20 mouse cellular contexts compared by ENCODE assay signal in the genomic region with DNA sequence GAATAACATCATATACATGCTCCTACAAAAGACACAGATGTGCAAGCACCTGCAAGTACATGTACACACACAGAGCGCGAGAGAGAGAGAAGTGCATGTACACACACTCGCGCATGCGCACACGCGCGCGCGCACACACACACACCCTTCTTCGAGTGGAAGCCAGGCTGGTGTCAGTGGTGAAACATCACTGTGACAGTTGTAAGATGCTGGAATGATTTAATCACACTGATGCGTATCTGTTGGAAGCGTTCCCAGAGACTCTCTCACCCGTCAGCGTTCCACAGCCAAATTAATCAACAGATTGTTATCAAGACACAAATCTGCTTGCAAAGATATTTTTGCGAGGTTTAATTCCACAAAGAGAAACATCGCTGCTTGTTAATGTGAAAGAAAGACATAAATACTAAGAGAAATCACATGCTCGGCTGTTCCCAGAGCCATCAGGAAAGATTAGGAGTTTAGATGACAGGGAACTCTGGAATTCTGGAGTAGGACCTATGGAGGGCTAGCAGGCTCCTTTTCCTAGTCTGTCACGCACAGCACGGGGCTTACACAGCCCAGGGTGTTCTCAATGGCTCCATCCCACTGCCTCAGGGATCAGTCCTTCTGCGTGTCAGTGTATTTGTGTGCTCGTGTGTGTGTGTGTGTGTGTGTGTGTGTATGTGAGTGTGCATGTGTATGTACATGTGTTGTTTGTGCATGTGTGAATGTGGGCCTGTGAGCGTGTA.
A peak's percentile ranks its signal among the peaks of the same experiment; 100 is the strongest.
DNase-seq lines count a peak whose midpoint lies in the region; ATAC-seq lines count a peak whose summit lies in the region.
"Had no signal": no experiment of that assay in that cellular context is flagged by ENCODE, and none has a peak within 500 bp of the region (broad histone marks: within the 10 kb centered on the region; RNA-seq: fewer than 3 reads in every experiment).

No protein-coding gene starts in this region.

- DNase-seq in adrenal gland, postnatal 14 days, result peak; percentile 17
- DNase-seq in adrenal gland, adult 2 months, result no peak
- DNase-seq in layer of hippocampus, adult 11-12 months (ENCODE audit: low spot score), result peak; percentile 35
- DNase-seq in layer of hippocampus, postnatal 10 days (ENCODE audit: low spot score in 2 of 2), result no peak
- DNase-seq in kidney, postnatal 14 days, result no peak
- no peak for DNase-seq in T-cell, adult 2 months (ENCODE audit: low spot score)
- DNase-seq: cerebellum, postnatal 10 days; kidney, adult 2 months; kidney, postnatal 36 days; lung, embryonic 14.5 days; lung, postnatal 36 days; right cerebral cortex, postnatal 14 days; spleen, adult 18-20 months had no signal

- H3K4me2 ChIP-seq in forebrain, embryonic 16.5 days (ENCODE audit: low read length), result peak overlapping the region; percentile 11; the same call in 1 of the 2 replicates
- H3K4me2 ChIP-seq in limb, embryonic 15.5 days, result no peak overlapping the region
- H3K4me2 ChIP-seq: embryonic facial prominence, embryonic 13.5 days; liver, embryonic 11.5 days; lung, embryonic 14.5 days; midbrain, embryonic 15.5 days had no signal

- H3K36me3 ChIP-seq in forebrain, embryonic 16.5 days (ENCODE audit: control insufficient read depth, insufficient read depth), result no peaks in the 10 kb centered on the region
- H3K36me3 ChIP-seq in limb, embryonic 15.5 days, result no peaks in the 10 kb centered on the region
- H3K36me3 ChIP-seq: embryonic facial prominence, embryonic 13.5 days; hindbrain, embryonic 10.5 days; midbrain, embryonic 15.5 days had no signal

- no peak overlapping the region for H3K9ac ChIP-seq in forebrain, embryonic 16.5 days (replicated peaks; ENCODE audit: low read depth, low read length)
- H3K9ac ChIP-seq in limb, embryonic 15.5 days, result no peak overlapping the region
- H3K9ac ChIP-seq: embryonic facial prominence, embryonic 13.5 days; lung, embryonic 14.5 days; midbrain, embryonic 15.5 days had no signal

- H3K27me3 ChIP-seq in forebrain, embryonic 16.5 days (replicated peaks; ENCODE audit: control insufficient read depth, insufficient read depth, low read length), result no peaks in the 10 kb centered on the region
- no peaks in the 10 kb centered on the region for H3K27me3 ChIP-seq in limb, embryonic 15.5 days
- H3K27me3 ChIP-seq: embryonic facial prominence, embryonic 13.5 days; midbrain, embryonic 15.5 days had no signal

- no peak overlapping the region for H3K4me3 ChIP-seq in forebrain, embryonic 16.5 days (replicated peaks; ENCODE audit: low read length)
- no peak overlapping the region for H3K4me3 ChIP-seq in limb, embryonic 15.5 days
- H3K4me3 ChIP-seq: embryonic facial prominence, embryonic 13.5 days; hindbrain, embryonic 10.5 days; midbrain, embryonic 15.5 days had no signal

- 63% methylated on average over 23 of the region's 23 CpGs for WGBS in forebrain, embryonic 16.5 days
- 73% methylated on average over 23 of the region's 23 CpGs for WGBS in limb, embryonic 15.5 days

- peak overlapping the region; percentile 76 for H3K27ac ChIP-seq in forebrain, embryonic 16.5 days (ENCODE audit: low read length)
- H3K27ac ChIP-seq in limb, embryonic 15.5 days, result peak overlapping the region; percentile 47; the same call in 1 of the 2 replicates
- H3K27ac ChIP-seq: embryonic facial prominence, embryonic 13.5 days; hindbrain, embryonic 10.5 days; midbrain, embryonic 15.5 days had no signal

- H3K4me1 ChIP-seq in forebrain, embryonic 16.5 days (replicated peaks; ENCODE audit: control insufficient read depth, insufficient read depth, low read length), result peaks cover 4% of the 10 kb centered on the region
- H3K4me1 ChIP-seq in limb, embryonic 15.5 days, result peaks cover 3% of the 10 kb centered on the region; the same call in 1 of the 2 replicates
- H3K4me1 ChIP-seq: midbrain, embryonic 15.5 days had no signal

- no peaks in the 10 kb centered on the region for H3K9me3 ChIP-seq in forebrain, embryonic 16.5 days (ENCODE audit: control insufficient read depth, low read length)
- no peaks in the 10 kb centered on the region for H3K9me3 ChIP-seq in limb, embryonic 15.5 days
- H3K9me3 ChIP-seq: embryonic facial prominence, embryonic 13.5 days; hindbrain, embryonic 10.5 days; midbrain, embryonic 15.5 days had no signal

- peak; percentile 79 for ATAC-seq in forebrain, embryonic 16.5 days
- ATAC-seq in limb, embryonic 15.5 days (ENCODE audit: insufficient number of reproducible peaks, low FRiP score, low TSS enrichment, low read depth), result no peak
- ATAC-seq: CD4-positive, CD25-positive, alpha-beta regulatory T cell, adult 4 months; midbrain, embryonic 15.5 days had no signal

Comparison
In these comparisons a context has a peak if more than half of its experiments do, and no peak if none do; other contexts are left out.
1. DNase-seq: peak in adrenal gland, postnatal 14 days (single experiment) and layer of hippocampus, adult 11-12 months (single experiment); none in adrenal gland, adult 2 months (single experiment), layer of hippocampus, postnatal 10 days (0 of 2), kidney, postnatal 14 days (single experiment) and T-cell, adult 2 months (single experiment).